8 mouse cellular contexts compared by ENCODE assay signal in the genomic region with DNA sequence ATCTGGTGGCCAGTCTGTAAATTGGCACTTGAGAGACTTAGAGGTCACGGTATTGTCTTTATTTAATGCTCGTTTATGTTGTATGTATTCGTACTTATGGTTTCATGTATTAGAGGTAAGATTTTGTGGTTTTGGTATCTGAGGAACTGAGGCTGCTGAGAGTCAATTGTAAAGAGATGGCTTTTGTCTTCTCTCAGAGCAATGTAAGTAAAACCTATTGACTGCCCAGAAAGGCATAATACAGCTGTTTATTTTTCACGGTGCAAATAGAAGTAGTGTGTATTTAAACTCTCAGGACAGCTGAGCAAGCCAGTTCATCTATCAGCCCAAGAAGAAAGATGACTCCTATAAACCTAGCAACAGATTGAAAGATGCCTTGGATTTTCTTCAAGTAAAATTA. TPM values are rescaled to one million over a fixed set of nuclear protein-coding genes. Genes with fewer than 3 reads are reported as not detected.
A peak's percentile ranks its signal among the peaks of the same experiment; 100 is the strongest.
DNase-seq lines count a peak whose midpoint lies in the region; ATAC-seq and TF ChIP-seq lines count a peak whose summit lies in the region.

No protein-coding gene starts in this region.

- no peak for ATAC-seq in heart, embryonic 14.5 days (ENCODE audit: insufficient number of reproducible peaks, insufficient read depth, low FRiP score, low read depth)
- no peak for ATAC-seq in midbrain, embryonic 12.5 days (ENCODE audit: low FRiP score, low read depth)

- peak overlapping the region; percentile 100 for H3K9ac ChIP-seq in heart, embryonic 14.5 days (ENCODE audit: low read length)
- H3K9ac ChIP-seq in ES-E14 (ENCODE audit: insufficient read depth, low read depth, low read length, poor library complexity, severe bottlenecking), result peak overlapping the region; percentile 65; the same call in 1 of the 2 replicates
- H3K9ac ChIP-seq in midbrain, embryonic 12.5 days (replicated peaks), result peak overlapping the region; percentile 100

- in situ Hi-C loops in ES-E14 (cut with MboI; ENCODE audit: low sequenced_read_pairs in 2 of 2, unreplicated experiment in 2 of 2), result no loop called here

- peaks cover 5 to 12% of the 10 kb centered on the region in 2 experiments; a peak in 3 of 4 replicates for H3K4me1 ChIP-seq in heart, embryonic 14.5 days (ENCODE audit: control insufficient read depth in 2 of 2, insufficient read depth in 2 of 2, low read length in 2 of 2)
- H3K4me1 ChIP-seq in ES-E14 (ENCODE audit: control insufficient read depth in 2 of 2, insufficient read depth in 2 of 2, low read length in 2 of 2, poor library complexity in 1 of 2), result peaks cover 5 to 9% of the 10 kb centered on the region in 2 experiments
- H3K4me1 ChIP-seq in hindbrain, embryonic 10.5 days (replicated peaks), result peaks cover 41% of the 10 kb centered on the region
- H3K4me1 ChIP-seq in midbrain, embryonic 12.5 days, result peaks cover 33% of the 10 kb centered on the region

- peak overlapping the region; percentile 14 to 96; a peak in 3 of 4 replicates for H3K4me3 ChIP-seq in heart, embryonic 14.5 days (ENCODE audit: control insufficient read depth in 1 of 2, insufficient read depth in 1 of 2, low read depth in 1 of 2, low read length in 2 of 2)
- peak overlapping the region; percentile 75 to 100 for H3K4me3 ChIP-seq in ES-E14 (ENCODE audit: insufficient read depth in 1 of 2, low read depth in 1 of 2, low read length in 2 of 2, poor library complexity in 1 of 2, severe bottlenecking in 1 of 2)
- H3K4me3 ChIP-seq in hindbrain, embryonic 10.5 days, result peak overlapping the region; percentile 97
- H3K4me3 ChIP-seq in midbrain, embryonic 12.5 days, result peak overlapping the region; percentile 99

- no peak for DNase-seq in heart, adult 8-10 months (ENCODE audit: low spot score)
- DNase-seq in ES-E14 (ENCODE audit: low read depth, low spot score), result no peak
- no peak for DNase-seq in hindbrain, embryonic 10.5 days (ENCODE audit: low spot score)
- DNase-seq in right cerebral cortex, adult 2 months (ENCODE audit: low spot score in 2 of 2), result no peak
- DNase-seq in gastrocnemius, adult 8-10 months (ENCODE audit: low spot score in 2 of 2), result no peak
- DNase-seq in thymus, postnatal 10 days (ENCODE audit: low spot score in 2 of 2), result no peak

- H3K27me3 ChIP-seq in heart, embryonic 14.5 days (ENCODE audit: control insufficient read depth, insufficient read depth, low read length), result no peaks in the 10 kb centered on the region
- no peaks in the 10 kb centered on the region for H3K27me3 ChIP-seq in hindbrain, embryonic 10.5 days (ENCODE audit: insufficient read depth, poor library complexity, severe bottlenecking)
- no peaks in the 10 kb centered on the region for H3K27me3 ChIP-seq in midbrain, embryonic 12.5 days

- H3K9me3 ChIP-seq in heart, embryonic 14.5 days (ENCODE audit: control insufficient read depth, low read length), result no peaks in the 10 kb centered on the region
- H3K9me3 ChIP-seq in ES-E14 (ENCODE audit: control insufficient read depth, insufficient read depth, low read depth, low read length), result no peaks in the 10 kb centered on the region
- no peaks in the 10 kb centered on the region for H3K9me3 ChIP-seq in hindbrain, embryonic 10.5 days
- H3K9me3 ChIP-seq in midbrain, embryonic 12.5 days, result no peaks in the 10 kb centered on the region

- H3K27ac ChIP-seq in heart, embryonic 14.5 days (replicated peaks in 1 of 2; ENCODE audit: control insufficient read depth in 1 of 2, insufficient read depth in 1 of 2, low read depth in 2 of 2, low read length in 2 of 2), result peak overlapping the region; percentile 28 to 99; a peak in 3 of 4 replicates
- peak overlapping the region; percentile 99; the same call in 1 of the 2 replicates for H3K27ac ChIP-seq in ES-E14 (ENCODE audit: insufficient read depth, low read depth, low read length, poor library complexity, severe bottlenecking)
- peak overlapping the region; percentile 100 for H3K27ac ChIP-seq in hindbrain, embryonic 10.5 days
- H3K27ac ChIP-seq in midbrain, embryonic 12.5 days (replicated peaks), result peak overlapping the region; percentile 97

- H3K4me2 ChIP-seq in heart, embryonic 14.5 days (ENCODE audit: low read length), result peak overlapping the region; percentile 87
- H3K4me2 ChIP-seq in midbrain, embryonic 12.5 days (replicated peaks), result peak overlapping the region; percentile 88

- 18% methylated on average over 4 of the region's 4 CpGs for WGBS in heart, embryonic 14.5 days
- 38% methylated on average over 4 of the region's 4 CpGs for WGBS in hindbrain, embryonic 10.5 days
- 21% methylated on average over 4 of the region's 4 CpGs for WGBS in midbrain, embryonic 12.5 days

- H3K36me3 ChIP-seq in heart, embryonic 14.5 days (ENCODE audit: control insufficient read depth, insufficient read depth, low read length), result peaks cover 25% of the 10 kb centered on the region
- H3K36me3 ChIP-seq in ES-E14 (ENCODE audit: control insufficient read depth, insufficient read depth, low read length, poor library complexity, severe bottlenecking), result peaks cover 8% of the 10 kb centered on the region
- peaks cover 28% of the 10 kb centered on the region for H3K36me3 ChIP-seq in hindbrain, embryonic 10.5 days
- H3K36me3 ChIP-seq in midbrain, embryonic 12.5 days, result peaks cover 18% of the 10 kb centered on the region

TF ChIP-seq in ES-E14, 5 proteins besides CTCF, POLR2A, EP300 and RAD21:
- TF ChIP-seq MAFK (IDR thresholded peaks at IDR 0.05; ENCODE audit: insufficient read depth, low read depth, low read length) (no peak), CHD2 (IDR thresholded peaks at IDR 0.05; ENCODE audit: low read depth, low read length) (no peak), ZNF384 (IDR thresholded peaks at IDR 0.05; ENCODE audit: low read depth, low read length) (no peak), ZC3H11A (IDR thresholded peaks at IDR 0.05; ENCODE audit: borderline replicate concordance, low read depth, low read length) (no peak), HCFC1 (IDR thresholded peaks at IDR 0.05; ENCODE audit: borderline replicate concordance, insufficient read depth, low read length) (no peak)

RNA-seq across cellular contexts. Expression of gene Ino80d, which starts 0.6 kb away (rescaled TPM):
- polyA plus RNA-seq in heart, embryonic 14.5 days (2014; fragmentation: Nextera tagmentation; extraction: Ambion mirVana), result 10.6 and 12.2 TPM in 2 replicates
- 10 to 100 TPM; 15.1 to 18.8 (median 16.8) TPM for total RNA-seq in heart, adult 8-10 months (2022)
- total RNA-seq in ES-E14 (2012; rRNA removed), result 17.5 and 17.8 TPM in 2 replicates
- 9.6 and 12.3 TPM in 2 replicates for polyA plus RNA-seq in hindbrain, embryonic 10.5 days (2016; fragmentation: Nextera tagmentation; extraction: Ambion mirVana)
- polyA plus RNA-seq in midbrain, embryonic 12.5 days (2016; fragmentation: Nextera tagmentation; extraction: Ambion mirVana), result 11.8 and 12.4 TPM in 2 replicates
- total RNA-seq in gastrocnemius, adult 8-10 months (2022), result 10 to 100 TPM; 11.3 to 14.5 (median 12.8) TPM
